Mouse (Mus musculus): ENCODE data around the gene Ms4a1. TPM values are rescaled to one million over a fixed set of nuclear protein-coding genes. Genes with fewer than 3 reads are reported as not detected.

The Ms4a1 gene
- polyA plus RNA-seq, 1 experiment = not detected

- TF ChIP-seq CTCF (IDR thresholded peaks at IDR 0.05; ENCODE audit: borderline replicate concordance, insufficient read depth, low read length) = no peak
- TF ChIP-seq POLR2A (IDR thresholded peaks at IDR 0.05; ENCODE audit: low read depth, low read length) = no peak
- Histone ChIP-seq H3K4me3 (ENCODE audit: insufficient read depth, low read length) (no peak within 1 kb of the TSS), H3K27ac (ENCODE audit: insufficient read depth, low read length) (no peak within 1 kb of the TSS), H3K4me1 (ENCODE audit: control insufficient read depth, insufficient read depth, low read length) (0 out of 2 replicates have a peak, but pooled peaks cover 3% of the 10 kb centered on the region)
Measured at GRCm38 (mm10) chr19:11232348-11232747, 33.7 kb downstream of the Ms4a1 start, which contains the start of gene Ms4a12. Ms4a12 (minus strand) TSS chr19:11232448.

Other genes with a start within 250 kb of the Ms4a1 start
- not detected in 2 replicates for gene Ms4a18, start 248.2 kb downstream of the Ms4a1 start, polyA plus RNA-seq (2011; ENCODE audit: insufficient read length, low read depth, missing spikeins)
- gene Ms4a8a, start 185.1 kb downstream of the Ms4a1 start, polyA plus RNA-seq (2011; ENCODE audit: insufficient read length, low read depth, missing spikeins) = not detected in 2 replicates
- not detected in 2 replicates for gene 1700017D01Rik, start 135.4 kb downstream of the Ms4a1 start, polyA plus RNA-seq (2011; ENCODE audit: insufficient read length, low read depth, missing spikeins)
- gene 1700025F22Rik, start 100.9 kb downstream of the Ms4a1 start, polyA plus RNA-seq (2011; ENCODE audit: insufficient read length, low read depth, missing spikeins) = not detected in 2 replicates
- not detected in 2 replicates for gene Ms4a13, start 69.5 kb downstream of the Ms4a1 start, polyA plus RNA-seq (2011; ENCODE audit: insufficient read length, low read depth, missing spikeins)
- not detected in 2 replicates for gene Ms4a12, start 33.8 kb downstream of the Ms4a1 start, polyA plus RNA-seq (2011; ENCODE audit: insufficient read length, low read depth, missing spikeins)
- not detected in 2 replicates for gene Ms4a5, start 17.6 kb upstream of the Ms4a1 start, polyA plus RNA-seq (2011; ENCODE audit: insufficient read length, low read depth, missing spikeins)
- gene Ms4a14, start 48.2 kb upstream of the Ms4a1 start, polyA plus RNA-seq (2011; ENCODE audit: insufficient read length, low read depth, missing spikeins) = 0.37 TPM in 1 of 2 replicates, not detected in the other
- 0.55 and 5.0 TPM in 2 replicates for gene Ms4a7, start 69.9 kb upstream of the Ms4a1 start, polyA plus RNA-seq (2011; ENCODE audit: insufficient read length, low read depth, missing spikeins)
- gene Ms4a4a, start 109.3 kb upstream of the Ms4a1 start, polyA plus RNA-seq (2011; ENCODE audit: insufficient read length, low read depth, missing spikeins) = not detected in 2 replicates
- not detected in 2 replicates for gene Ms4a4c, start 138.5 kb upstream of the Ms4a1 start, polyA plus RNA-seq (2011; ENCODE audit: insufficient read length, low read depth, missing spikeins)
- not detected in 2 replicates for gene Ms4a4b, start 177.3 kb upstream of the Ms4a1 start, polyA plus RNA-seq (2011; ENCODE audit: insufficient read length, low read depth, missing spikeins)
- gene Ms4a6c, start 203.1 kb upstream of the Ms4a1 start, polyA plus RNA-seq (2011; ENCODE audit: insufficient read length, low read depth, missing spikeins) = 3.0 TPM in 1 of 2 replicates, not detected in the other
- not detected in 2 replicates for gene Gm8369, start 219.7 kb upstream of the Ms4a1 start, polyA plus RNA-seq (2011; ENCODE audit: insufficient read length, low read depth, missing spikeins)